Mouse (Mus musculus) bone marrow macrophage, adult 2 months (primary cell): ENCODE data around the gene Ak8.

Experiments
- CTCF ChIP-seq: IDR thresholded peaks from 2 replicates; pipeline ENCODE4 v1.5.1; 2012; ENCODE audit warnings: low read depth, mild to moderate bottlenecking, low read length, moderate library complexity
- POLR2A ChIP-seq: IDR thresholded peaks from 2 replicates; pipeline ENCODE4 v1.6.1; 2012; ENCODE audit warnings: mild to moderate bottlenecking, low read depth, low read length, borderline replicate concordance

- TF ChIP-seq CTCF (no peak), POLR2A (no peak)
Observed at GRCm38 (mm10) chr2:28780001-28780782, 80.2 kb downstream of the Ak8 start.
